Mouse (Mus musculus) kidney, postnatal 10 days (tissue): Measurements from ENCODE around the gene Dcun1d3.

Experiments
- DNase-seq: peaks from one replicate; pipeline ENCODE4 v3.0.0; 2021; ENCODE audit warnings: mixed read lengths

The Dcun1d3 gene

DNA sequence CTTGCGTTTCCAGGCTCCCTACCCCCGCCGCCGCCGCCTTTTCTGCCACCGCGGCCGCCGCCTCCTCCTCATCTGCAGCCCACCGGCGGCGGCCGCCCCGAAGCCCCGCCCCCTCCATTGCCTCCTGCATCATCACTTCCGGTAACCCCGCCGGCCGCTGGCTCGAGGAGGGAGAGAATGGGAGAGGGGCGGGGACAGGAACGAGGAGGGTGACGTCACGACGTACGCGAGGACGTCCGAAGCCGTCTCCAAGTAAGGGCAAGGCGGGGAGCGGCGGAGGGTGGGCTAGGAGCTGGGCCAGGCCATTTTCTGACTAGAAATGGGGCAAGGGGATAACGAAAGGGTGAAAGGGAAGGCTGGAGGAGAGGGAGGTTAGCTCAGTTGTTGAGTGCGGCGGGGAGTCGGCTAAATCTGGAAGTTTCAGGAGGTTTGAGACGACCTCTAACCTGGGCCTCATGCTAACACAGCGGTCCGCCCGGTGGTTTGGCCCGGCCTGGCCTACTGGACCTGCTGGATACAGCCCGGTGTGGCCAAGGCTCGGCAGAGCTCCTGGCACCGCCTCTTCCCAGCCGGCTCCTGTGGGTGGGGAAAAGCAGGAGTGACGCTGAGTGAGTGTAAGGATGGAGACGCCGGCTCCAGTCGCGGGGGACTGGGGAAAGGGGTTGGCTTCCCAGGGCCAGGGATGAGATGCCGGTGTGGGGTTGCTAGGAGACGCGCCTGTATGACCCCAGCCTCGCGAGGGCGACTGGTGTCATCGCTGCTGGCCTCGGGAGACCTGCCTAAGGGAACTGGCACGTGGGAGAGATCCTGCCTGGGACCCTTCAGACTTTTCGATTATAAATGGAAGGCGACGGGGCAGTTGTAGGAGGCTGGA lies at the start of gene Dcun1d3, which contains the start of gene Lyrm1:
Dcun1d3 (minus strand) TSS at position 660 of the 874 bp plus-strand sequence.
Lyrm1 (plus strand) TSS at position 223 of the 874 bp plus-strand sequence.
- DNase-seq: peak; percentile 99

DNA sequence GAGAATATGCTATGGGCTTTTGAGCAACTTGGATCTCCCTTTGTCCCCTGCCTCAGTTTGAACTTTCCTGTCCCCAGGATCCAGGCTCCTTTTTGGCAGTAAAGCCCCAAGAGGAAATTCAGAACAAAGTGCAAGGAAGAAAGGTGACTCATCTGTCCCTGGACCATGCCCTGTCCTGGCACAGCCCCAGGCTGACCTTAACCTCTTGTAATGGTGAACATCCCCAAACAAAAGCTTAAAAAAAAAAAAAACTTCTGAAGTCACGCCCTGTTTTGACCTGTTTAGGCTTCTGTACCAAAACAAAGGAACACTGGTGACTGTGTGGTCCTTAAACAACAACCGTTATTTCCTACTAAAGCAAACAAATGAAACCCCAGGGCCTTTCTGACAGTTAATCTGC lies 45.5 kb upstream of the Dcun1d3 start:
- peak; percentile 62 for DNase-seq

DNA sequence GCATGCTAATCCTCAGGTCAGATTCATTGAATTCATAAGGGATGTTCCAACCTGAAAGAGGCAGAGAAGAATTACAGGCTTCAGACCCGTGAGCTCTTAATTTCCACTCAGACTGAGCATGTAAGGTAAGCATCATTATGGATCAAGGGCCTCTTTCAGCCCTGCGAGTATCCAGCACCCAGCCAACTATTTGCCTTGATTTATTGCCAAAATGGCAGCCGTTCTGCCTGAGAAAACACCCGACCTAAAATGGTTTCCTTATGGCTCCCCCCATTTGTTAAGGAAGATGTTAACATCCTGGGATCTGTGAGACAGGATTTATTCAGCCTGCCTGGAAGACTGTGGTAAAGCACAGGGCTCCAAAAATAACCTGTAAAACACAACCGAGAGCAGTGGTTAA lies 40.9 kb upstream of the Dcun1d3 start:
- DNase-seq: no peak

DNA sequence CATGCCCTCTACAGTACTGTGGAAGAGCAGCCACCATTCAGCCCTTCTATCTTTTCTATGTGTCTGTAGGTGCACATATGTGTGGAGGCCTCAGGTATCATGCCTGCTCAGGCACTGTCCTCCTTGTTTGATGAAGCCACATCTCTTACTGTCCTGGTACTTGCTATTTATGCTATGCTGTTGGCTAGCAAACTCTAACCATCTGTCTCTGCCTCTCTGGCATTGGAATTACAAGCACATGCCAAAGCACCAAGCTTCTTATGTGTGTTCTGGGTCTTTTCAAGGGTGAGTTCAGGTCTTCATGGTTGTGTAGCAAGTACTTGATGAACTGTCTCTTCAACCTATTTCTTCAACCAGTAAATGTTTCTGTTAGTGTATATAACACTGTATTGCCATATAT lies 40.2 kb upstream of the Dcun1d3 start:
- no peak for DNase-seq

DNA sequence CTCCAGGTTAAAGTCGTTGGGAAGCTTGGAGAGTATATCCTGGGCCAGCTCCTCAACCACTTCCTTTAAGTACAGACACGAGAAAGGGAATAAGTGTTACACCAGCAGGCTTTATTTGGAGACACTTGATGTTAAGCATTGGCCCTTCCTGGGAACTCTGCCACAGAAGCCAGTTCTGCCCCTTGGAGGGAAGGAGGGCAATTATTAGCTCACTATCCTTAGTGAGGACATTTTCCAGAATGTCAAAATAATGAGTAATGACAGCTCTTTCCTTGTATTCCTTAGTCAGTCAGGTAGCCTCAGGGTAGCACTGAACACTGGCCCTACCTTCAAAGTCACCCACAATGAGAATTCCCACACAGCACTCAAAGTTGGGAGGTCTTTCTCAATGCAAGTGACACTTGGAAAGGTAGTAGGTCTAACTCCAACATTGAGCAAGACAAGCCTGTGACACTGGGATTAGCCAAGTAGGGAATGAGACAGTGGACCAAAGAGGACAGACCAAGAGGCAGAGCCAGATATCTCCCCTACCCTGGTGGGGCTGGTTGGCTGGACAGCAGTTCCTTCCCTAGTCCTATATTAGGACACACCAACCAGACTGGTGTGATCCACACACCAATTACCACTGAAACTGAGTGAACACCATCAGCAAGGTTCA lies 32.8 kb upstream of the Dcun1d3 start:
- no peak for DNase-seq

DNA sequence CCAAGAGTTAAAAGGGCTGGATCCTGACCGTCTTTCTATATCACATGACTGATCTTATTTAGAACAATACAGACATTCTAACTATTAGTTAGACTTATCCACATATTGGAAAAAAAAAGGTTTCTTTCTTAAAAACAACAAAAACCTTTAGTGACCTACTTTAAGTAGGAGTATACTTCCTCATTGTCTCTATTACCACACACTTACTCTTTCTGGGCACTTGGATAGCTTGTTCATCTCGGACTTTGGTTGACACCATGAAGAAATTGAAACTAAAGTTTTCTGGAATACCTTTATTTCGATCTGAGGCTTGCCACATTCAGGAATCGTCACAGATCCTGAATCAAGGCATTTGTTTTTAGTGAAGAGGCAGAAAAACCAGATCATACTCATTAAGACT lies 25.0 kb upstream of the Dcun1d3 start:
- no peak for DNase-seq

DNA sequence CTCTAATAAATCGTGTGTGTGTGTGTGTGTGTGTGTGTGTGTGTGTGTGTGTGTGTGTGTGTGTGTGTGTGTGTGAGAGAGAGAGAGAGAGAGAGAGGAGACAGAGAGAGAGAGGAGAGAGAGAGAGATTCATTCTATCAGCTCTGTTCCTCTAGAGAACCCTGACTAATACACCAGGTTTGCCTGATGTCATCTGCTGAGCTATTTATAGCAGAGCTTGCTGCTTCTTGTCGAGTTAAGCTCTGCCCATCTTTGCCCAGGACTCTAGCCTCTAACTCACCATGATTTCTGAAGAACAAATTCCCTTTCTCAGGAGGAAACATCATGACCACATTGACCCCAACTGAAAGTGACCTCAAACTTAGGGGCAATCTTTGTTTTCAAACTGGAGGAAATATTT lies 24.4 kb upstream of the Dcun1d3 start:
- no peak for DNase-seq

DNA sequence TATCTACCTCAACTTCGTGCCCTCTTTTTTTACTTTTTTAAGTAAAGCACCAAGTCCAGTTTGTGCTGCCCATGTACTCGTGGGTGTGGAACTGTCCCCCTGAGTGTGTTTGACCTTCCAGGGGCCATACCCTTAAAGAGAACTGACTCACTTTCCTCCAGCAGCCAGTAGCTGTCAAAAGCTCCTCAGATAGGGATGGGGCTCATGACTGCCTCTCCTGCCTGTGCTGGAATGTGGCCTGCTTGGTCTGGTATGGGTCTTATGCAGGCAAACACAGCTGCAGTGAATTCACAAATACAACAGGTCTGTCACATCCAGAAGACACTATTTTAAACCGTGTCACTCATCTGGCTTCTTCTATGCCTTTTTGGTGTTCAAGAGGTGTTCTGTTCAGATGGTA lies 15.6 kb upstream of the Dcun1d3 start:
- no peak for DNase-seq

DNA sequence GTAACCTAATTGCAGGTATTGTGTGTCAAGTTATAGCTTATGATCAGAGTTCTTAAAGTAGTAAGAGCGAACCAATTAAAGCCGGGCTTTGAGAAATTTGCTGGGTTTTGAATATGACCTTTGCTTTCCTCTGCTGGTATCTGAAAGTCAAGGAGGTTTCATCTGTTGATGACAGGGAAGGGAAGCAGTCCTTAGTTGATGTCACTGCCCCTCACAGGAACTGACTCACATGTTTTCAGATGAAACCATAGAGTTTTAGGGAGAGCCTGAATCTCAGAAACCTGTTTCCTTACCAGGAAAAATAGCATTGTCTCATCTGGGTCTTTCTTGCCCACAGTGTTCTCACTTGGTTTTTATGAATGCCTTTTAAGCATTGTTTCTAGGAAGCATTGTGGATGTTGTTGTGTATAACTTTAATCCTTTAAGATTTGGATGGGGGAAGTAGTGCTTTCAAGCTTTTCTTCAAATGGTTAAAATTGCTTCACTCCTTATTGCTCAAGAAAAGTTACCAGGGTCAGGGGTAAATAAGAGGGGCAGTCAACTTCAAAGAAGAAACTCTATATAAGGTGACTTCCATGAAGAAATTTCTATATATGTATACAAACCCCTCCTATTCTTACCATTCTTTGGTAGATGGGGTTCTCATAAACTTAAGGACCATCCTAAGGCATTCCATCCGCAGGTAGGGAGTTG lies 10.6 kb upstream of the Dcun1d3 start:
- no peak for DNase-seq

DNA sequence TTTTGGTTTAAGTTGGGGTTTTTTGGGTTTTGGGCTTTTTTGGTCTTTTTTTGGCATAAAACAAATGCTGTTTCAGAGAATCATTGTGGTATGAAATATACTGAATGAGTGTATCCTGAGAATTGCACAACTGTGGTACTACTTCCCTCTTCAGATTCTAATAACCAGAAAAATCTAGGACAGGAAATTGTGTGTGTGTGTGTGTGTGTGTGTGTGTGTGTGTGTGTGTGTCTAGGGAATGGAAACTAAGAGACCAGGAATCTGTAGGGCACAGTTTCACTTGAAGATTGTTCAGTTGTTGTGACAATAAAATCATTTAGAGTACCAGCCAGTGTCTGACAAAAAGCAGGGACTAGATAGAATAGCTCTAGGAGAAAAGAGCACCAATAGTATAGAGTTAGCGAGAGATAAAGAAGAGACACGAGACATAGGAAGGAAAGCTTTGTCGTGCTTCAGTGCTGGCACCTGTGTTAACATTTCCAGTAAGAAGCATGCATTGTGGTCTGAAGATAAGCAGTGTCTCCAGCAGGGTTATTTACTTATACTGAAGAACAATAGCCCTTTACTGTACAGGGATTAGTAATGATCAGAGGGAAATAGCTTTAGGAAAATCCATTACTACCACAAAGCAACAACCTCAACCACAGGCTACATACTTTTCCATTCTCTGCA lies 3.4 kb upstream of the Dcun1d3 start:
- DNase-seq: no peak

DNA sequence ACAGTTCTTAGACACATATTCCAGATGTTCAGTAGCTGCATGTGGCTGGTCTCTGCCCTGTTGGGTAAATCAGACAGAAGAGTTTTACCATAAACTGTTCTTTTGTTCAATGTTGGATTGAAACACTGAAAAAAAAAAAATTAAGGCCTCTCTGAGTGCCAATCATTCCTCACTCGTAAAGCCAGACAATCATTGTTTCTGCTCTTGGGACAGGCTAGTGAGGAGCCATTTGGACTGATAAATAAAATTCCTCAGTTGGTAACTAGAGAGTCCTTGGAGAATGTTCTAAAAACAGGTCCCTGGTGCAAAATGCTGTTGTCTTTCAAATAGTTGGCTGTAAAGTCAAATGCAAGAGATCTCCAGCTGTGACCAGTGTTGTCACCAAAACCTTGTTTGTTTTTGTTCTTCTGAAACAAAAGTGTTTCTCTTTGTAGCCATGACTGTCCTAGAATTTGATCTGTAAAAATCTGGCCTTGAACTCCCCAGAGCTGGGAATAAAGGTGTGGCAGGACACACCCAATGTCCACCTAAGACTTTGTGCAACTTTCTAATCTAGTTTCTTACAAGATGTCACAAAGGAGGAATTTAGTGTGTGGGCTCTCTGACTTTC lies 2.3 kb upstream of the Dcun1d3 start:
- DNase-seq: no peak

DNA sequence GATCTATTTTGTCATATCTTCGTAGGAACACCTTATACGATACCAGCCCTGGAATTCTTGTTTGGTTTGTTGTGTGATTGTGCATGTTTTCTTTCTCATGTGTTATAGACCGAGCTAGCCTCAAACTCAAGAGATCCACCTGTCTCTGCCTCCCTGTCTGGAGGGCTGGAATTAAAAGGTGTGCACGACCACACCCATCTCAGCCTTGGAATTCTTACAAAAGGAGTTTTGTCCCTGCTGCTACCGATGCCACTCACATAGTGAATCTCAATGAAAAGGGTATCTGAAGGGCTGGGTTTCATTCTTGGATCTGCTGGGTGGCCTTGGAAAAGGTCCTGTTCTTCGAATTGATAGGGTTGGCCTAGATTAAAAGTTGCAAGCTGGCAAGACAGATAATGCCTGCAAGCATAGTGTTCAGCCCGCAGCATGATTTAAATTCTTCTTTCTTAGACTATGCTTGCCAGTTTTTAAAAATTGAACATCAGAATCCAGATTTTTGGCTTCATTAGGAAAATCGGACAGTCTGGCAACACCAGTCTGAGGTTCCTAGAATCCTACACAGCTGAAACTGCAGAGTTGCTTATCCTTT lies 1.5 kb upstream of the Dcun1d3 start:
- no peak for DNase-seq

DNA sequence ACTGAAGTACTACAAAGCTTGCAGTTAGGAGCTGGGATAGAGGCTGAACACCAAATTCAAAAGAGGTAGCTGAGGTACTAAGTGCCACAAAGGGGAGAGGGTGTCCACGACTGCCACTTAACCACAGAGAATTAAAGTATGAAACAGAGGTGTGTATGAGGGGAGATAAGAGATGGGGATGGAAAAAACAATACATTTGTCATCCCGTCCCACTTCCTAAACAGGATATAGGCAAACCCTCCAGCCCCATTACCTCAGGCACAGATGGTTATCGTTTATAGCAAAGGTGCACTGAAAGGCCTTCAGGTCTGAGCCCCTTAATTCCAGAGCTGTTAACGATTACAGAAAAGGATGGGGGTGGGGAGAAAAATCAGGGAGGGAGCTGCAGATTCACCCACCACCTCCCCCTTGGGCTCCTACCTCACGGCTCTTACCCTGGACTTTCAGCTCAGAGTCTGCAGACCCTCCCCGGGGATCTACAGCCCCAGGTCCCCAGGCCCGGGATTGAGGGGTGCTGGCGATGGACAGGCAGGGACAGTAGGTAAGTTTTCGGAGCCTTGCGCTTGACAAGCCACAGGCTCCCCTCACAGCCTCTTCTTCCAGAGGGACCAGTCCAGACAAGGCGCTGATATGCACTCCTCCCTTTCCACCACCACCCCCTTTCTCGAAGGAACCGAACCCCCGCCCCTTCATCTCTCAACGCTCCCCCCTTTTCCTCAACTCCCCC lies 1.1 kb downstream of the Dcun1d3 start:
- DNase-seq: peak; percentile 10

DNA sequence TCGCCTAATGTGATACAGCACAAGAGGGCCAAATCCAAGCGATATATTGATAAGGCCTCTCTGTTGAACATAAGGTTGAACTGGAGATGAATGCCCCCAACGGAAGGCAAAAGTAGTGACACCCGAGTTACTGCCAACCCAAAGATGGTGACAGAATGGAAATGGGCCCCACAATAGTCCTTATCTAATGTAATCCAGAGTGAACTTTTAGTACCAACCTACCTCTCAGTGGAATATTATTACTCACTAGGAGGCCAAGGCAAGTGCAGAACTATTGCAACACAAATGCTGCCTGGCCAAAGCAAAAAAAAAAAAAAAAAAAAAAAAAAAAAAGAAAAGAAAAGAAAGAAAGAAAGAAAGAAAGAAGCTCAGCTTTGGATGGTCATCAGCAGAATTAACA lies 3.4 kb downstream of the Dcun1d3 start:
- DNase-seq: no peak

DNA sequence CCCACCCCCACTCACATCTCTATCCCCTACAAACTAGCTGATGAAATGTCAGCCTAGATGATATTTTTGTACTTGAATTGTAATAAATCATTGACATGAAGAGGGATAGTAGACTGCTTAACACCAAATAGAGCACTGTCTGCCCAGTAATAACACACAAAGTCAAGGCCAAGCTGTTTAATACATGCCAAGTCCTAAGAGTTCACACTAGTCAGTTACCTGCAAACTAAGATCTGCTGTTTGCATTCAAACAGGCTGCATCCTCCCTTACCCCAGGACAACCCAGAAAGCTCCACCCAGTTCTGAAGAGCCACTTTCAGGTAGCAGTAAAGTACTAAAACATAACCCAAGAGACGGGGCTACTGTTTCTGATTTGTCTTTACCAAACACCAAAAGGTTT lies 3.9 kb downstream of the Dcun1d3 start:
- no peak for DNase-seq

DNA sequence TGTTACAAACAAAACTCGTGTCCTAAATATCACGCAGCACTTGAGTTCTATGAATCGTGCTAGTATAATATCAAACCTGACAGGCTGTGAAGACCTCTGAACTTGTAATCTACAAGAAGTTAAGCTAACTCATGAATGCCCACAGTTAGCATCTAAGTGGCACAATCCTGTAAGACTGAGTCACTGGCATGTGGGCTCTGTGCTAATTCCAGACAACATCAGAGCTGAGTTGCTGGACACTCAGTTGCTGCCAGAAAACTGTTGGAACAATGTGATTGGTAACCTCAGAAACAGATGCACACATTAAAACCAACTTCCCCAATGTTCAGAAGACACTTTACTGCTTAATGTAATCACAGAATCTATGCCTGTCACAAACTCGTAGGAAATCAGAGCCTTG lies 8.2 kb downstream of the Dcun1d3 start:
- no peak for DNase-seq

DNA sequence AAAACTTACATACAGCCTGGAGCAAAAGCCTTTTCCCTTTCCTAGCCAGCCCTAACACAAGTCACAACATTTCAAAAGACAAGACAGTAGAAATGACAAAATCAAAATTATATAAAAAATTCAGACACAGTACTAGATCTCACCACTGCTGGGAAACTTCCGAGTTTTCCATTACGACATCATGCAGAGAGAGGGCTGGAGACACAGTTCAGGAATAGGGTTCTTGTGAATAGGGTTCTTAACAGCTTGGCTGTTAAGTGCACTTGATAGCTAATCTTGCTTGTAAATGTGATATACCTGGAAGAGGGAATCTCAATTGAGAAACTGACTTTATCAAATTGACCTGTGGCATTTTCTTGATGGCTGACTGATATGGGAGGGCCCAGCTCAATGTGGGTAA lies 14.9 kb downstream of the Dcun1d3 start:
- no peak for DNase-seq

DNA sequence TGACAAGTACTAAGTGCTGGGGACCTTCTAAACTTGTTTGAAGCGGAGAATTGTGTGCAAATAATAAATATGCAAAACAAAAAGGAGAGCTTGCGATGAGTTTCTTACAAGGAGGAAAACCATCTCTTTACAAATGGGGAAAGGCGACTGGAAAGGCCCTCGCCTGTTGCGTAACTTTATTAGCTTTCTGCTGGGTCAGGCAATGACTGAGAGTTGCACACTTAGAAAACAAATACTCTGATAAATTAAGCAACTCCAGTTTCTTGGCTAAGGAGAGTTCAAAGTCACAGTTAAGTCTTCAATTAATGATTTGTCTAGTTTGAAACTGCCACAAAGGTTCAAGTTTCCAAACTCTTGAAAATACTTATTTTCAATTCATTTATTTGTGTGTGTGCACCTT lies 15.8 kb downstream of the Dcun1d3 start:
- no peak for DNase-seq

DNA sequence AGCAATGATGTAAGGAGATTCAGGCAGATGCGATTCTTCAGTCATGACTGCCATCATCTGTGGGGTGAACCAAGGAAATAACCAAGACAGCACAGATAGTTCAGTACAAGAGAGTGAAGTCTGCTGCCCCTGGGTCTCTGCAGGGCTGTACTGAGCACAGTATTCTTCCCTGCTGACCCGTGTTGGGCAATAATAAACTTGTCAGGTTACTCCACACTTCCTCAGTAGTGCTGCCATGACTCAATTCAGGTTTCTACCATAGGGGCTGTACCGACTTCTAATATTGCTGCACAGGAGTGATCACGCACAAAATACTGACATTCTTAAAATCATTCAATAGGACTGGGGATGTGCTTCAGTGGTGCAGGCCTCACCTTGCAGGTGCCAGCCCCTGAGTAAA lies 16.9 kb downstream of the Dcun1d3 start:
- DNase-seq: no peak

DNA sequence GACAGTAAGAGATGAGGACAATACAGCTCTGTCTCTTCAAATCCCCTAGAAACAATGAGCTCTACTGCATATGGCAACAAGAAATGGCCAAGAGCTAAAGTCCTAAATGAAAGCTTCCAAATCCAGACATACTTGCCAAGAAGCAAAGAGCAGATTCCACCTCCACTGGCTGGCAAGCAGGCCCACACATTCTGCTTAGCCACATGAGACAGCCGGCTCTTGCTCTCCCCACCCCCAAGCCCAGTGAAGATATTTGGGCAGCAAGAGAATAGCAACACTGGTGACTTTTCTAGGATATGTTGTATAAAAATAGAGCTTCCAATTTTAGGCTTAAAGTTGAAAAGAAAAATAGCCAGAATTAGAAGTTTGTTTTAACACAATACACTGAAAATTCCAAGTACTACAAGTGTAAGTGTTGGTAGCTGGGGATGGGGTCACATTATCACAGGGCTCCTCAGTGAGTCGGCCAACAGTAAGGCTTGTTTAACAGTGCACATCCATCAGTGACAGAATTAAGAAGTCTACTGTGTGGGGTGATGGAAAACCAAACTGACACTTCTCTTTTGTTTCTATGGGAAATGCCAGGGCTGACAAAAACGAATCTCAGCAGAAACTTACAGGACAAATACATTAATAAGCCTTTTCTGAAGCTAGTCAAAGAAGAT lies 20.2 kb downstream of the Dcun1d3 start:
- peak; percentile 47 for DNase-seq

DNA sequence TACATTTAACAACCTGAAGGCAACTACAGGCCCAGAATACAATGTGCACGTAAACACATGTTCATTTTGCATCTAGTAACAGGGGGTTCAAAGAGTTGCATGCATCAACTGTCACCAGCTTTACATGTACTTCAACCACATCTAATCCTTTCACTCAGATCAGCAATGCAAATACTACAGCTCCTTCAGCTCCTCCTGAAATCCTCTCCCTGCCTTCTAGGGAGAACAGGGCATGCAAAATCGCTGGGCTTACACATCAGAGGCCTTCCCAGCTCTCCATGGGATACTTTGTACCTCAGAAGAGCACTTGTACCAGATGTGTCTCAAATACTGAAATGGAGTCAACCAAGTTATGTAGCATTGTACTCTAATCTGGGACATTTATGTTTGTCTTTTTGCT lies 23.0 kb downstream of the Dcun1d3 start:
- no peak for DNase-seq
